Mouse (Mus musculus) ES-Bruce4 (cell line): ENCODE results near the gene Myt1l.

Source experiments
- CTCF ChIP-seq: IDR thresholded peaks from one replicate; pipeline ENCODE4 v1.8.1; 2011; ENCODE audit warnings: low read depth, low read length
- EP300 ChIP-seq: IDR thresholded peaks from 2 replicates; pipeline ENCODE4 v1.6.1; 2011; ENCODE audit warnings: low read depth, low read length; ENCODE audit not compliant: insufficient read depth

DNA sequence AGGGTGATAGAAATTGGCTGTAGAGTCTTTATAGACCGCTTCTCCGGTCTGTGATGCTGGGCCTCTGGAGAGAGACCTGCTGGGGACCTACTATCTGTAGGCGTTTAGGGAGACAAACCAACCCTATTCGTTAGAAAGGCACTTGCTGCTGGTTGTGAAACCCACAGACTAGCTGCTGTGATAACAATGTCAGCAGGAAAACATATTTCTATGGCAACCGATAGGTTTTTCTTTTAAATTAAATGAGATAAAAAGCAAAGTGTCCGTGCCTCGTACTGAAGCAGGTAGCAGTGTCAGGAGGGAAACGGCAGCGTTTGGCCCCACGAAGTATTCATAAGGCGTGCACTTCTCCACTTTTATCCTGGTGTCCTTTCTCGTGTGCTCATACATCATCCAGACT is 127.5 kb downstream of the Myt1l start:
- no peak for TF ChIP-seq EP300
- no peak for TF ChIP-seq CTCF
